Mouse (Mus musculus): ENCODE results near the gene Pik3ca.

- TF ChIP-seq POLR2A (IDR thresholded peaks at IDR 0.05; ENCODE audit: insufficient read length, low read depth), result no peak
- TF ChIP-seq MYOG (IDR thresholded peaks at IDR 0.05; ENCODE audit: control insufficient read depth in 1 of 3, insufficient read depth in 1 of 3, insufficient read length in 2 of 3, low read depth in 2 of 3), result no peak
- TF ChIP-seq CEBPB (IDR thresholded peaks at IDR 0.05; ENCODE audit: insufficient read depth, poor library complexity, severe bottlenecking), result no peak
- TF ChIP-seq POLR2AphosphoS2 (IDR thresholded peaks at IDR 0.05; ENCODE audit: insufficient read length, low read depth), result no peak
- no peak for TF ChIP-seq MYOD1 (IDR thresholded peaks at IDR 0.05; ENCODE audit: control insufficient read depth in 1 of 3, insufficient read length in 2 of 3, low read depth in 2 of 3)
- no peak for TF ChIP-seq TCF3 (IDR thresholded peaks at IDR 0.05; ENCODE audit: insufficient read length, low read depth)
- TF ChIP-seq USF1 (IDR thresholded peaks at IDR 0.05; ENCODE audit: low read depth), result no peak
- no peak for TF ChIP-seq SRF (IDR thresholded peaks at IDR 0.05; ENCODE audit: control insufficient read depth, insufficient read length, low read depth)
- no peak for TF ChIP-seq TCF12 (IDR thresholded peaks at IDR 0.05; ENCODE audit: insufficient read depth, poor library complexity, severe bottlenecking)
- TF ChIP-seq MAX (IDR thresholded peaks at IDR 0.05; ENCODE audit: low read depth), result no peak
- TF ChIP-seq REST (IDR thresholded peaks at IDR 0.05; ENCODE audit: insufficient read depth, insufficient read length), result no peak
- TF ChIP-seq E2F4 (IDR thresholded peaks at IDR 0.05; ENCODE audit: insufficient read depth), result no peak
Measured at GRCm38 (mm10) chr3:32427695-32428094, 30.2 kb downstream of the Pik3ca start.
